Comparison of ENCODE assay signal across 28 mouse cellular contexts in genomic region chr16:17879571-17879970, GRCm38 (mm10). TPM values are rescaled to one million over a fixed set of nuclear protein-coding genes. Genes with fewer than 3 reads are reported as not detected.
"Had no signal": no experiment of that assay in that cellular context is flagged by ENCODE, and none has a peak within 500 bp of the region (broad histone marks: within the 10 kb centered on the region; RNA-seq: fewer than 3 reads in every experiment).

No protein-coding gene starts in this region.

- H3K4me1 ChIP-seq: neural tube, embryonic 12.5 days had no signal

- H3K27me3 ChIP-seq: intestine, embryonic 15.5 days; kidney, embryonic 15.5 days; limb, embryonic 13.5 days; liver, embryonic 12.5 days; liver, embryonic 15.5 days; lung, embryonic 15.5 days; neural tube, embryonic 12.5 days; neural tube, embryonic 15.5 days; stomach, embryonic 15.5 days had no signal

- H3K4me2 ChIP-seq: intestine, embryonic 15.5 days; kidney, embryonic 15.5 days; limb, embryonic 13.5 days; liver, embryonic 12.5 days; liver, embryonic 15.5 days; lung, embryonic 15.5 days; neural tube, embryonic 12.5 days; neural tube, embryonic 15.5 days; stomach, embryonic 15.5 days had no signal

- H3K36me3 ChIP-seq: lung, embryonic 15.5 days had no signal

- H3K27ac ChIP-seq: intestine, embryonic 15.5 days; kidney, embryonic 15.5 days; limb, embryonic 13.5 days; liver, embryonic 12.5 days; liver, embryonic 15.5 days; lung, embryonic 15.5 days; neural tube, embryonic 12.5 days; neural tube, embryonic 15.5 days; stomach, embryonic 15.5 days had no signal

- ATAC-seq: intestine, embryonic 15.5 days; liver, embryonic 12.5 days had no signal

- H3K4me3 ChIP-seq: intestine, embryonic 15.5 days; kidney, embryonic 15.5 days; limb, embryonic 13.5 days; liver, embryonic 12.5 days; liver, embryonic 15.5 days; lung, embryonic 15.5 days; neural tube, embryonic 12.5 days; neural tube, embryonic 15.5 days; stomach, embryonic 15.5 days had no signal

- DNase-seq: kidney, adult 11 months; kidney, adult 8-10 months; kidney, postnatal 10 days; kidney, postnatal 36 days; layer of hippocampus, postnatal 36 days; liver; lung, adult 18-20 months; lung, postnatal 10 days; lung, postnatal 36 days; midbrain, embryonic 14.5 days; spleen, adult 18-20 months; thymus, adult 18-20 months; thymus, postnatal 36 days had no signal

- H3K9ac ChIP-seq: intestine, embryonic 15.5 days; kidney, embryonic 15.5 days; limb, embryonic 13.5 days; liver, embryonic 12.5 days; liver, embryonic 15.5 days; lung, embryonic 15.5 days; neural tube, embryonic 12.5 days; neural tube, embryonic 15.5 days; stomach, embryonic 15.5 days had no signal

- H3K9me3 ChIP-seq: intestine, embryonic 15.5 days; kidney, embryonic 15.5 days; limb, embryonic 13.5 days; liver, embryonic 12.5 days; liver, embryonic 15.5 days; lung, embryonic 15.5 days; neural tube, embryonic 12.5 days; neural tube, embryonic 15.5 days; stomach, embryonic 15.5 days had no signal

RNA-seq across cellular contexts. Expression of gene Gm20518, which starts 11.9 kb away (rescaled TPM):
- polyA plus RNA-seq: liver, embryonic 12.5 days had no signal

RNA-seq across cellular contexts. Expression of gene Tssk1, which starts 14.5 kb away (rescaled TPM):
- total RNA-seq: layer of hippocampus, postnatal 36 days; left cerebral cortex, adult 8-10 months; midbrain, postnatal 0 days had no signal
- polyA plus RNA-seq: intestine, embryonic 15.5 days; kidney, embryonic 15.5 days; liver, embryonic 12.5 days; liver, embryonic 15.5 days; neural tube, embryonic 15.5 days; stomach, embryonic 15.5 days had no signal

RNA-seq across cellular contexts. Expression of gene Tssk2, which starts 18.9 kb away (rescaled TPM):
- total RNA-seq: layer of hippocampus, adult 8-10 months; layer of hippocampus, postnatal 10 days; layer of hippocampus, postnatal 36 days; left cerebral cortex, adult 8-10 months; left cerebral cortex, postnatal 25 days; midbrain, postnatal 0 days had no signal
- polyA plus RNA-seq: intestine, embryonic 15.5 days; kidney, embryonic 15.5 days; limb, embryonic 13.5 days; liver, embryonic 12.5 days; liver, embryonic 15.5 days; lung, embryonic 15.5 days; midbrain, embryonic 14.5 days; midbrain, postnatal 0 days; neural tube, embryonic 12.5 days; neural tube, embryonic 15.5 days; urinary bladder, adult 2 months had no signal
